Mouse (Mus musculus) ES-Bruce4 (cell line): ENCODE results near the gene Synpo2.

ENCODE experiments used
- CTCF ChIP-seq: IDR thresholded peaks from one replicate; pipeline ENCODE4 v1.8.1; 2011; ENCODE audit warnings: low read depth, low read length
- EP300 ChIP-seq: IDR thresholded peaks from 2 replicates; pipeline ENCODE4 v1.6.1; 2011; ENCODE audit warnings: low read depth, low read length; ENCODE audit not compliant: insufficient read depth
- POLR2A ChIP-seq: IDR thresholded peaks from one replicate; pipeline ENCODE4 v1.8.1; 2011; ENCODE audit warnings: low read length; ENCODE audit not compliant: insufficient read depth

DNA sequence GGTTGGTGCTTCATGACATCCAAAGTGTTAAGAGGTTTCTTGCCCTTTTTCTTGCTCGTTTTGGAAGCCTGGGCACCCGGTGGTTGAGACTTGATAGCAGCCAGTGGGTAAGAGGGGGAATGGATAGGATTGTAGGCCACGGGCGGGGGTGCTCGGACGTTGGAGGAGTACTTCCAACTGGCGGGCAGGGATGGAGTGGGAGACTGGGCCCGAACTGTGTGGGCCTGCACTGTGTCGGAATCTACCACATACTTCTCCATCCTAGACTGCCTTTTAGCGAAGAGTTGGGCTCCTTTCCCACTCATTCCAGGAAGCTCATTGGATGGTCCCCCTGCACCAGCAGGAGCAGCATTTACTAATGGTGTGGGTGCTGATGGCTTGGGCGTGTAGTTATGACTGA lies 123.2 kb downstream of the Synpo2 start:
- no peak for TF ChIP-seq POLR2A
- TF ChIP-seq CTCF, result no peak
- no peak for TF ChIP-seq EP300
